Mouse (Mus musculus) limb, embryonic 12.5 days (tissue): ENCODE measurements around the gene Mthfd1. TPM values are rescaled to one million over a fixed set of nuclear protein-coding genes. Genes with fewer than 3 reads are reported as not detected.

ENCODE experiments used
- ATAC-seq: fragments of 200-750 bp; cut with Nextera tagmentation; 2 replicates; pipeline ENCODE4 v1.8.0; 2017; ENCODE audit warnings: low read depth, moderate TSS enrichment; ENCODE audit not compliant: insufficient number of reproducible peaks, insufficient read depth, low FRiP score, low TSS enrichment
- H3K27ac ChIP-seq: fragments of 300-500 bp; sonication (generic); 2 replicates; pipeline ENCODE4 v1.5.1; 2016; ENCODE audit warnings: mild to moderate bottlenecking, moderate library complexity
- H3K27me3 ChIP-seq: fragments of 300-500 bp; sonication (generic); 2 replicates; pipeline ENCODE4 v1.6.1; 2016; ENCODE audit warnings: mild to moderate bottlenecking, moderate library complexity
- H3K36me3 ChIP-seq: fragments of 300-500 bp; sonication (generic); 2 replicates; pipeline ENCODE4 v1.6.1; 2016; ENCODE audit warnings: mild to moderate bottlenecking, moderate library complexity
- H3K4me1 ChIP-seq: fragments of 300-500 bp; sonication (generic); replicated peaks from 2 replicates; pipeline ENCODE4 v1.6.1; 2016
- H3K4me2 ChIP-seq: fragments of 300-500 bp; sonication (generic); 2 replicates; pipeline ENCODE4 v1.6.1; 2016; ENCODE audit warnings: mild to moderate bottlenecking, moderate library complexity
- H3K4me3 ChIP-seq: fragments of 300-500 bp; sonication (generic); replicated peaks from 2 replicates; pipeline ENCODE4 v1.5.1; 2016; ENCODE audit warnings: mild to moderate bottlenecking
- H3K9ac ChIP-seq: fragments of 300-500 bp; sonication (generic); replicated peaks from 2 replicates; pipeline ENCODE4 v1.6.1; 2016; ENCODE audit warnings: mild to moderate bottlenecking, moderate library complexity
- H3K9me3 ChIP-seq: fragments of 300-500 bp; sonication (generic); 2 replicates; pipeline ENCODE4 v1.6.1; 2016; ENCODE audit warnings: mild to moderate bottlenecking, moderate library complexity
- WGBS: fragments of 180-500 bp; shearing (Covaris S2); methylation state at CpG from one replicate; pipeline ENCODE4 v1.1.7; 2016; 5-methylcytosine and 5-hydroxymethylcytosine counted together
- polyA plus RNA-seq: library from polyadenylated mRNA; unstranded; fragments of >200 nt; fragmentation: Nextera tagmentation; extraction: Ambion mirVana; gene quantifications from 2 replicates; pipeline ENCODE4 v1.2.1, GENCODE M21; 2016

Gene Mthfd1
- polyA plus RNA-seq, 1 experiment from 2014 or later = 83.6 TPM

DNA sequence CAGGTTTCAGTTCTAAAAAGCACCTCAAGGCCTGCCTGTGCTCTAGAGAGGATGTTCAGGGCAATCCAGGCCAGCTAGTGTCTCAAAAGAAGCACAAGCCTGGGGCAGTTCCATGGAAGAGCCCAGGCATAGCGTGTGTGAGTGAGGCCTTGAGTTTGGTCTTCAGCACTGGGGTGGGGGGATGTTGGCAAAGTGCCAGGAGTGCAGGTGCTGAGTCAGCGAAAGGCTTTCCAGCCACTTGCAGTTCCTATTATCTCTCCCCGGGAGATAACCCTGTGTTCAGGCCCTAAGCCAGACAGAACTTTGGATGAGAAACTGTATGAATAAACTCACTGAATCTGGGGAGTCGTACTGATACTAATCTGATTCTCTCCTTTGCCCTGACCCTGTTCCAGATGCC is 27.0 kb downstream of the Mthfd1 start:
- no peaks in the 10 kb centered on the region for H3K27me3 ChIP-seq
- no peak overlapping the region for H3K4me3 ChIP-seq
- H3K9me3 ChIP-seq = no peaks in the 10 kb centered on the region
- 0 out of 2 replicates have a peak overlapping the region, but pooled peaks have one; percentile 27 for H3K9ac ChIP-seq
- H3K36me3 ChIP-seq = peaks cover 52% of the 10 kb centered on the region
- 0 out of 2 replicates have a peak, but pooled peaks cover 3% of the 10 kb centered on the region for H3K4me1 ChIP-seq
- no peak overlapping the region for H3K4me2 ChIP-seq
- no peak overlapping the region for H3K27ac ChIP-seq
- 80% methylated on average over 4 of the region's 4 CpGs for WGBS
- ATAC-seq = no peak

DNA sequence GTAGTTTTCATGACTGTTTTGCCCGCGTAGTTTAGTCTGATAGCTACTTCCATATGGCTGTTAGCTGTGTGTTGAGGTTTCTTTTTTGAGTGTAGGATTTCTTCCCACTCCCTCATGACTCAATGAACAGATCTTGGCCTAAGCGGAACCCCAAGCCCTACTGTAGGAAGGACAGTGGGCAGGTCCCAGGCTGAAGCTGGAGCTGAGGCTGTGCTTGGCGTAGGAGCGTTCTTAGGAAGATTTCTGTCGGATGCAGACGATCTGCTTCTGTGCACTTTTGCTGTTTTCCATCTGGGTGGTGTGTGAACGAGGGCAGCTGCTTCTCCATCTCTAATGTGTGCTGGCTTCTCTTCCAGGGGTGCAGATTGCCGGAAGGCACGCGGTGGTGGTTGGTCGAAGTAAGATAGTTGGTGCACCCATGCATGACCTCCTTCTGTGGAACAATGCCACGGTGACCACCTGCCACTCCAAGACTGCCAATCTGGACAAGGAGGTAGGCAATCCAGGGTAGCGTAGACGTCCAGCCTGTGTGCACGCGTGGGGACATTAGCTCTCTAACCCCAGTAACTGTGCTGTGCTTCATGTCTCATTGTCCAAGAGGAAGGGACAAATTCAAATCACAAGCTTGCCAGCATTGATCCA is 27.6 kb downstream of the Mthfd1 start:
- H3K9me3 ChIP-seq = no peaks in the 10 kb centered on the region
- ATAC-seq = no peak
- WGBS = 93% methylated on average over 17 of the region's 17 CpGs
- H3K36me3 ChIP-seq = peaks cover 52% of the 10 kb centered on the region
- no peak overlapping the region for H3K4me2 ChIP-seq
- H3K27ac ChIP-seq = no peak overlapping the region
- H3K4me1 ChIP-seq = 0 out of 2 replicates have a peak, but pooled peaks cover 3% of the 10 kb centered on the region
- no peak overlapping the region for H3K4me3 ChIP-seq
- no peak overlapping the region for H3K9ac ChIP-seq
- no peaks in the 10 kb centered on the region for H3K27me3 ChIP-seq

DNA sequence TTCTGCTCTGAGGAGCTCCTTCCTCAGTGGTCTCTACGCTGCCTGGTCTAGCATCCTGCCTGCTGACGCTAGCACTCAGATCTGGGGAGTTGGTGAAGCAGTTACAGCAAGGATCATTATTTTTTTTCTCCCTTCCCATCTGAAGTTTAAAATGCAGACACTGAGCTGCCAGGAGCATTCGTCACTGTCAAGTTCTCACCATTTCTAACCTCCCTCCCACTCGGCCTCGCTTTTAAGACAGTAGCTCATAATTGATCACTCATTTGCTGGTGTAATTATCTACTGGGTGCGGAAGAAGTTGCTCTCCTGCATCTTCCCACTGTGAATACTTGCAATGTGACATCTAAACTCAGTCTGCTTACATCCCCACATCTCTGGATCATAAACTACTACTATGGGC is 30.3 kb downstream of the Mthfd1 start:
- no peak overlapping the region for H3K9ac ChIP-seq
- 77% methylated on average over 6 of the region's 6 CpGs for WGBS
- H3K9me3 ChIP-seq = no peaks in the 10 kb centered on the region
- no peaks in the 10 kb centered on the region for H3K27me3 ChIP-seq
- H3K4me1 ChIP-seq = 0 out of 2 replicates have a peak, but pooled peaks cover 3% of the 10 kb centered on the region
- H3K4me2 ChIP-seq = no peak overlapping the region
- peaks cover 56% of the 10 kb centered on the region for H3K36me3 ChIP-seq
- no peak overlapping the region for H3K4me3 ChIP-seq
- no peak for ATAC-seq
- no peak overlapping the region for H3K27ac ChIP-seq

DNA sequence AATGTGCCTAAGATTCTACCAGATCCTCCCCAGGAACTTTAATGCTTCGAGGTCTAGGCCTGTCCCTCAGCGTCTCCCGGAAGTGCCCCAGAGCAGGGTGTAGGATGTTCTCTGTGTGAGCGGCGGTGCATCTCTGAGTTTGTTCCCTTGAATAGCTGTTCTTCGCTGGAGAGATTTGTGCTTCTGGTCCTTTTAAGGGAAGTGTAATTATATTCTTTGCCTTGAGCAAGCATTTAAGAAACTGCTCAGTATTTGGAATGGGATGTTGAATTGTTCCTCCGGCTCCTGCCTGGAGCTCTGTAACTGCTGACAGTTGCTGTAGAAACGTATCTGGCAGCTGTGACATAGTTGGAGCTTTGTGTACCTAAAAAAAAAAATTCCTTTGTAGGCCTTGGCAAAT is 32.9 kb downstream of the Mthfd1 start:
- Histone ChIP-seq H3K4me2 (no peak overlapping the region), H3K4me3 (no peak overlapping the region), H3K9ac (no peak overlapping the region), H3K27me3 (no peaks in the 10 kb centered on the region), H3K27ac (no peak overlapping the region), H3K36me3 (peaks cover 57% of the 10 kb centered on the region), H3K4me1 (no peaks in the 10 kb centered on the region), H3K9me3 (no peaks in the 10 kb centered on the region)
- WGBS = 89% methylated on average over 8 of the region's 8 CpGs
- ATAC-seq = no peak

DNA sequence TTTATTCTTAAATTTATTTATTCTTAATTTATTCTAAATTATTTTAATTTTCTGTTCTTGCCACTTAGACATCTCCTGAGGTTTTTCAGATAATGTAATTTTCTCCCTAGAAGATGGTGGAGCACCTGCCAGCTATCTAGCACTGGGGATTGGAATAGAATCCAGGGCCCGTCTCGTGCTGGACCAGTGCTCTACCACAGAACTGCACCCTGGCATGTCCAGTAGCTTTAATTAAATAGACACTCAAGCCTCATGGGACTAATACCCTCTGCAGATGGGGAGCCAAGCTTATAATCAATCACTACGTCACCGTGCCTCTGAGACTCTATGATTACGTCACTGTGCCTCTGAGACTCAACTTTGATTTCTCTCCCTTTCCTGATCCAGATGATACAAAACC is 33.4 kb downstream of the Mthfd1 start:
- WGBS = 92% methylated on average over 5 of the region's 5 CpGs
- ATAC-seq = no peak
- Histone ChIP-seq H3K36me3 (peaks cover 52% of the 10 kb centered on the region), H3K27ac (no peak overlapping the region), H3K4me1 (no peaks in the 10 kb centered on the region), H3K9me3 (no peaks in the 10 kb centered on the region), H3K4me2 (no peak overlapping the region), H3K9ac (no peak overlapping the region), H3K4me3 (no peak overlapping the region), H3K27me3 (no peaks in the 10 kb centered on the region)

DNA sequence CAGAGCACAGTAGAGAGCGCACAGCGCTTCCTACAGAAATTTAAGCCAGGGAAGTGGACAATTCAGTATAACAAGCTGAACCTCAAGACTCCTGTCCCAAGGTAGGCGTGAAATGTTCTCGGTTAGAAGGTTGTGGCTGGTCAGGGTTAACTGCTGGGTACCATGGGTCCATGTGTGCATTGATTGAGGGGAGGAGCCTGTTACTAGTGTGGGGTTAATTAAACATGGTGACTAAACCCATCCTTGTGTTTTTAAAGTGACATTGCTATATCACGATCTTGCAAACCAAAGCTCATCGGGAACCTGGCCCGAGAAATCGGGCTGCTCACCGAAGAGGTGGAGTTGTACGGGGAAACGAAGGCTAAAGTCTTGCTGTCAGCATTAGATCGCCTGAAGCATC is 34.3 kb downstream of the Mthfd1 start:
- ATAC-seq = no peak
- Histone ChIP-seq H3K4me1 (no peaks in the 10 kb centered on the region), H3K27me3 (no peaks in the 10 kb centered on the region), H3K36me3 (peaks cover 52% of the 10 kb centered on the region), H3K4me3 (no peak overlapping the region), H3K27ac (no peak overlapping the region), H3K9me3 (no peaks in the 10 kb centered on the region), H3K9ac (no peak overlapping the region), H3K4me2 (no peak overlapping the region)
- 94% methylated on average over 12 of the region's 12 CpGs for WGBS

DNA sequence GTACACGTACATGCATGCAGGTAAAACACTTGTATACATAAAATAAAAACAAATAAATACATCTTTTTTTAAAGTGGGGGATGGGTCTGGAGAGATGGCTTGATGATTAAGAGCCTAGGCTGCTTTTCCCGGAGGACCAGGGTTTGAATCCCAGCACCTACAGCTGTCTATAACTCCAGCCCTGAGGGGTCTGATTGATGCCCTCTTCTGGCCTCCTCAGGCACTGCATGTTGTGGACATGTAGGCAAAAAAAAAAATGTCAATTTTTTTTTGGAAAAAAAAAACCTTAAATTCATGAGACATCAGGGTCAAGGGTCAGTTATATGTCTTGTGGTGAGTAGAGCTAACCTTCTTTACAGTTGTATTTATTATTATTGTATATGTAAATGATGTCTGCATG is 35.2 kb downstream of the Mthfd1 start:
- Histone ChIP-seq H3K4me2 (no peak overlapping the region), H3K36me3 (peaks cover 58% of the 10 kb centered on the region), H3K9ac (no peak overlapping the region), H3K9me3 (no peaks in the 10 kb centered on the region), H3K4me1 (no peaks in the 10 kb centered on the region), H3K27me3 (no peaks in the 10 kb centered on the region), H3K4me3 (no peak overlapping the region), H3K27ac (no peak overlapping the region)
- WGBS = 89% methylated on average over 2 of the region's 2 CpGs
- ATAC-seq = no peak

DNA sequence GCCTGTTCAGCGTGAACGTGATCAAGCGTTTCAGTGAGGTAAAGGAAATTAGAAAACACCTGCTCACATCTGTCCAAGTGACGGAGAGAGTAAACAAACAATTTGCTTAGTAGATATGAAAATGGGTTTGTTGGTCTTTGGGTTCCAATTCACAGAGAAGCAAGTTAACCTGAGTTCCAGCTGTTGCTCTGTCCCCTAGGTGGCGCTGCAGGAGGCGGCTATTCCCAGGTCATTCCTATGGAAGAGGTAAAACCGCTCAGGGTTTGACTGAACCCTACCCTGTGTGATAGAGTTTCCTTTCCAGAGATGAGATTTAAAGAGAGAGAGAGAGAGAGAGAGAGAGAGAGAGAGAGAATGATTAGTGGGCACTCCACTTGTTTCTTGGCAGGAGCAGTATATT is 38.1 kb downstream of the Mthfd1 start:
- no peaks in the 10 kb centered on the region for H3K27me3 ChIP-seq
- H3K4me2 ChIP-seq = no peak overlapping the region
- H3K9ac ChIP-seq = no peak overlapping the region
- no peak overlapping the region for H3K4me3 ChIP-seq
- H3K9me3 ChIP-seq = no peaks in the 10 kb centered on the region
- ATAC-seq = no peak
- peaks cover 75% of the 10 kb centered on the region for H3K36me3 ChIP-seq
- 57% methylated on average over 7 of the region's 7 CpGs for WGBS
- no peaks in the 10 kb centered on the region for H3K4me1 ChIP-seq
- H3K27ac ChIP-seq = no peak overlapping the region

DNA sequence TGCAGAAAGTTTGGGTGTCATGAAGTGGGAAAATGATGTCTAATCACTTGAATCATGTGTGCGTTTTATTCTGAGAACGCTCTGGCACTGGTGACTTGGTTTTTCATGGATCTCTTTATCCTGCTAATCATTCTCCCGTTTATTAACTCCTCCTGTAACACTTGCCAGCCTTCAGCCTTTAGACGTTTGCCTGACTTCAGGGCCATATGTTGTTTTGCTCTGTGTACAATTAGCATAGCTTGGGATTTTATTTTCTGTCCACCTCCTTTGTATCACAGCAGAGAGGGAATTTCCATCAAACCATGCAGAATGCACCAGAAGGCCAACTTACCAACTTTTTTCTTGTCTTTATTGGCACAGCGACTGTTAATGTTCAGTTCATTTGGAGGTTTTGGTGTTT is 42.7 kb downstream of the Mthfd1 start:
- peaks cover 78% of the 10 kb centered on the region for H3K36me3 ChIP-seq
- H3K27me3 ChIP-seq = no peaks in the 10 kb centered on the region
- H3K27ac ChIP-seq = no peak overlapping the region
- H3K4me3 ChIP-seq = no peak overlapping the region
- 84% methylated on average over 5 of the region's 5 CpGs for WGBS
- H3K4me1 ChIP-seq = no peaks in the 10 kb centered on the region
- no peak overlapping the region for H3K4me2 ChIP-seq
- no peak for ATAC-seq
- H3K9ac ChIP-seq = no peak overlapping the region
- H3K9me3 ChIP-seq = no peaks in the 10 kb centered on the region

DNA sequence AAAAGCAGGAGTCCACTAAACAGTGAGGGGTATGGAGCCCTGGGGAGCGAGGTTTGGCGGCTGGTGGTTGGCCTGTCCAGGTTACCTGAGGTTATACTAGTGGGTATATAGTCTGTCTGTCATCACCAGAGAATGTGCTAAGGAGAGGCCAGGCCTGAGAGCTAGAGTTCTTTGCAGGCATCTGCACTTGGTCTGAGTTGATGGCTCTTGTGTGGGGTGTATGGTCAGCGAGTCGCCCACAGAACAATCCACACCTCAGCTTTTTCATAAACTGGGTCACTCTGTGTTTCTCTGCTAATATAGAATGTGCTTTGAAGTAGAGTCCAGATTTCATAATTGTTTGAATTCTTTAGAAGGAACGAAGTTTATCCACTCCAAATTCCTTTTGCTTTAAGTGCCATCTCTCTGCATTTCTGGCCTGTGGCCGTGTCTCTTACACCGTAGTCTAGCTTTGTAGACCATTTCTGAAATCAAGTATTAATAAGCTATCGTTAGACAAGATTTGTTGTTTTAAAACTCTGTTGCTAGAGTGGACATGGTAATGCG is 44.3 kb downstream of the Mthfd1 start:
- Histone ChIP-seq H3K27me3 (no peaks in the 10 kb centered on the region), H3K4me1 (0 out of 2 replicates have a peak, but pooled peaks cover 3% of the 10 kb centered on the region), H3K9me3 (no peaks in the 10 kb centered on the region), H3K36me3 (peaks cover 84% of the 10 kb centered on the region), H3K9ac (no peak overlapping the region), H3K27ac (no peak overlapping the region), H3K4me2 (no peak overlapping the region), H3K4me3 (no peak overlapping the region)
- no peak for ATAC-seq
- WGBS = 92% methylated on average over 9 of the region's 9 CpGs

DNA sequence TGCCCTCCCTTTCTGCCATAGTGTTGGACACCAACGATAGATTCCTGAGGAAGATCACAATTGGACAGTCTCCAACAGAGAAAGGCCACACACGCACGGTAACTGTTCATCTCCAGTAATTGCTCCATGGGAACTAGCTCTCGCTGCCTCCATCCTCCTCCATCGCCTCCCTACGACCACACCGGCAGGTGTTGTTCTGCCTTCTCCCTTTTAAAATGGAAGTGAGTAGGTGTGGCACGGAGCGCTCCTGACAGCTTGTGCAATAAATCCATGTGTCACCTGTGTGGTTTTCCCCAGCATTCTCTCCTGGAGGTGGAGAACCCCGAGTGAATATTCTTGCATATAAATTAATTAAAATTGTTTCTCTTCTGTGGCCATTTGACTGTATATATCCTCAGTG is 45.3 kb downstream of the Mthfd1 start:
- Histone ChIP-seq H3K36me3 (peaks cover 84% of the 10 kb centered on the region), H3K4me1 (0 out of 2 replicates have a peak, but pooled peaks cover 8% of the 10 kb centered on the region), H3K4me3 (no peak overlapping the region), H3K27me3 (no peaks in the 10 kb centered on the region), H3K9ac (no peak overlapping the region), H3K27ac (no peak overlapping the region), H3K4me2 (no peak overlapping the region), H3K9me3 (no peaks in the 10 kb centered on the region)
- no peak for ATAC-seq
- 89% methylated on average over 10 of the region's 10 CpGs for WGBS

DNA sequence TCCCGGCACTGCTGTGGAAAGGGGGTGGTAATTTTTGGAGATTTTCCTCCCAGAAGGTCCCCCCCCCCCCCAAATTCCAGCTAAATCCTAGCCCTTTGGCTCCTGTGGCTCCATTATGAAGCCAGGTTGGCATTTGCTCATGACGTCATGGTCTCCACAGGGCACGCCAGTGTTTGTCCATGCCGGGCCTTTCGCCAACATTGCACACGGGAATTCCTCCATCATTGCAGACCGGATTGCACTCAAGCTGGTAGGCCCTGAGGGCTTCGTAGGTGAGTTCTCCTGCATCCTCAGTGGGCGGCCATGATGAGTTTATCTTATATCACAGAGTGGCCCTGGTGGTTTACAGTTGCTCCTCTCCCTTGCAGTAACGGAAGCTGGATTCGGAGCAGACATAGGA is 48.4 kb downstream of the Mthfd1 start:
- H3K9ac ChIP-seq = no peak overlapping the region
- 94% methylated on average over 11 of the region's 11 CpGs for WGBS
- H3K4me3 ChIP-seq = no peak overlapping the region
- H3K9me3 ChIP-seq = no peaks in the 10 kb centered on the region
- no peak for ATAC-seq
- H3K27me3 ChIP-seq = no peaks in the 10 kb centered on the region
- H3K36me3 ChIP-seq = peaks cover 76% of the 10 kb centered on the region
- H3K4me1 ChIP-seq = peaks cover 25% of the 10 kb centered on the region
- H3K4me2 ChIP-seq = no peak overlapping the region
- no peak overlapping the region for H3K27ac ChIP-seq
